Mouse (Mus musculus) heart, adult 2 months (tissue): ENCODE measurements at regions not wholly inside any gene's neighbourhood (a gene's known extent, or its start where the extent isn't known, plus 50 kb on each side); places are given as distances from the start of the nearest gene placed in this dataset.

ENCODE experiments used
- CTCF ChIP-seq: fragments of 200-600 bp; IDR thresholded peaks from 2 replicates; pipeline ENCODE4 v1.8.1; 2022; ENCODE audit warnings: antibody characterized with exemption, mild to moderate bottlenecking, moderate library complexity
- EP300 ChIP-seq: fragments of 200-500 bp; IDR thresholded peaks from 2 replicates; pipeline ENCODE4 v1.6.1; 2011; ENCODE audit warnings: low read depth, low read length, control low read depth; ENCODE audit not compliant: insufficient read depth

DNA sequence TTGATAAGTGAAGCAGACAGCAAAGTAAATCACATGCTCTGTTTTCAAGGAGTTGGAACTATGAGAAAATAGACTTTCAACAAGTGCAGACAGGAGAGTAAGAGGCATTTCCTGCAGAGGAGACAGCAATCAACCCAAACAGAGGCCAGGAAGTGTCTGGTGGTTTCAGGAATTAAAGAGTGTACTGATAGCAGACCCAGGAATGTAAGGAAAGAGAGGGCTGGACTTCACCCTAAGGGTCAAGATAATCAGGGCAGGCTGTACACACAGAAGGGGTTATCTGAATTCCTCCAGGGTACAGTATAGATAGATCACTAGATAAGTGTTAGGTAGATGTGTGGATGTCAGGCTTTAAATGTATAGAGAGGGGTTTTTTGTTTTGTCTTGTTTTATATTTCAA lies 123.6 kb upstream of the Emcn start:
- TF ChIP-seq EP300 (no peak), CTCF (no peak)
